Mouse (Mus musculus) neural tube, embryonic 14.5 days (tissue): ENCODE data around the gene Kif1c. TPM values are rescaled to one million over a fixed set of nuclear protein-coding genes. Genes with fewer than 3 reads are reported as not detected.

Source experiments
- ATAC-seq: fragments of 200-750 bp; cut with Nextera tagmentation; 2 replicates; pipeline ENCODE4 v1.8.0; 2017; ENCODE audit warnings: low read depth, mild to moderate bottlenecking, moderate TSS enrichment, moderate library complexity
- H3K27ac ChIP-seq: fragments of 300-500 bp; sonication (generic); 2 replicates; pipeline ENCODE4 v1.5.1; 2014; ENCODE audit warnings: low read depth, mild to moderate bottlenecking, control low read depth, low read length, moderate library complexity, mixed read lengths
- H3K27me3 ChIP-seq: fragments of 300-500 bp; sonication (generic); 2 replicates; pipeline ENCODE4 v1.6.1; 2014; ENCODE audit warnings: low read length; ENCODE audit not compliant: control insufficient read depth, insufficient read depth
- H3K36me3 ChIP-seq: fragments of 300-500 bp; sonication (generic); 2 replicates; pipeline ENCODE4 v1.6.1; 2014; ENCODE audit warnings: low read length, mixed read lengths; ENCODE audit not compliant: control insufficient read depth, insufficient read depth
- H3K4me1 ChIP-seq: fragments of 300-500 bp; sonication (generic); 2 replicates; pipeline ENCODE4 v1.6.1; 2014; ENCODE audit warnings: low read length; ENCODE audit not compliant: control insufficient read depth, insufficient read depth
- H3K4me2 ChIP-seq: fragments of 300-500 bp; sonication (generic); 2 replicates; pipeline ENCODE4 v1.6.1; 2014; ENCODE audit warnings: mild to moderate bottlenecking, low read depth, low read length, control low read depth
- H3K4me3 ChIP-seq: fragments of 300-500 bp; sonication (generic); 2 replicates; pipeline ENCODE4 v1.5.1; 2014; ENCODE audit warnings: low read depth, low read length, control low read depth, mixed read lengths
- H3K9ac ChIP-seq: fragments of 300-500 bp; sonication (generic); replicated peaks from 2 replicates; pipeline ENCODE4 v1.6.1; 2014; ENCODE audit warnings: low read depth, mild to moderate bottlenecking, control low read depth, low read length, mixed read lengths
- H3K9me3 ChIP-seq: fragments of 300-500 bp; sonication (generic); 2 replicates; pipeline ENCODE4 v1.6.1; 2016; ENCODE audit warnings: low read length; ENCODE audit not compliant: control insufficient read depth
- WGBS: fragments of 180-500 bp; shearing (Covaris S2); extraction: QIAGEN DNeasy Blood & Tissue Kit; methylation state at CpG from one replicate; pipeline ENCODE4 v1.1.7; 2014; 5-methylcytosine and 5-hydroxymethylcytosine counted together
- polyA plus RNA-seq: library from polyadenylated mRNA; unstranded; fragments of >200 nt; fragmentation: Nextera tagmentation; extraction: Ambion mirVana; gene quantifications from 2 replicates; pipeline ENCODE4 v1.2.1, GENCODE M21; 2014

Gene Kif1c
- polyA plus RNA-seq, 1 experiment from 2014 or later = 3.1 TPM

DNA sequence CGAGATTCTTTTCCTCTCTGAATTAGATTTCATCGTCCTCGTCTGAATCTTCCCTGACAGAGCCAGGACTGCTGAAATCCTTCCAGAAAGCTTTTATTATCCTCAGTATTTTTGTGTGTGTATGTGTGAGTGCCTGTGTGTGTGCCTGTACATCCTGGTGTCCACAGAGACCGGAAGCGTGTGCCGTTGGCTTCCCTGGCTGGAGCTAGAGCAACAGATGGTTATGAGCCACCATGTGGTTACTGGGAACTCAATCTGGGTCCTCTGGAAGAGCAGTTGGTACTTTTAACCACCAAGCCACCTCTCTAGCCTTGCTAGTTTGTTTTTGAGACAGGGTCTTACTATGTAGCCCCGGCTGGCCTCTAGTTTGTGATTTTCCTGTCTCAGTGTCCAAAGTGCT lies 41.8 kb downstream of the Kif1c start:
- no peaks in the 10 kb centered on the region for H3K36me3 ChIP-seq
- no peak for ATAC-seq
- WGBS = 88% methylated on average over 7 of the region's 7 CpGs

DNA sequence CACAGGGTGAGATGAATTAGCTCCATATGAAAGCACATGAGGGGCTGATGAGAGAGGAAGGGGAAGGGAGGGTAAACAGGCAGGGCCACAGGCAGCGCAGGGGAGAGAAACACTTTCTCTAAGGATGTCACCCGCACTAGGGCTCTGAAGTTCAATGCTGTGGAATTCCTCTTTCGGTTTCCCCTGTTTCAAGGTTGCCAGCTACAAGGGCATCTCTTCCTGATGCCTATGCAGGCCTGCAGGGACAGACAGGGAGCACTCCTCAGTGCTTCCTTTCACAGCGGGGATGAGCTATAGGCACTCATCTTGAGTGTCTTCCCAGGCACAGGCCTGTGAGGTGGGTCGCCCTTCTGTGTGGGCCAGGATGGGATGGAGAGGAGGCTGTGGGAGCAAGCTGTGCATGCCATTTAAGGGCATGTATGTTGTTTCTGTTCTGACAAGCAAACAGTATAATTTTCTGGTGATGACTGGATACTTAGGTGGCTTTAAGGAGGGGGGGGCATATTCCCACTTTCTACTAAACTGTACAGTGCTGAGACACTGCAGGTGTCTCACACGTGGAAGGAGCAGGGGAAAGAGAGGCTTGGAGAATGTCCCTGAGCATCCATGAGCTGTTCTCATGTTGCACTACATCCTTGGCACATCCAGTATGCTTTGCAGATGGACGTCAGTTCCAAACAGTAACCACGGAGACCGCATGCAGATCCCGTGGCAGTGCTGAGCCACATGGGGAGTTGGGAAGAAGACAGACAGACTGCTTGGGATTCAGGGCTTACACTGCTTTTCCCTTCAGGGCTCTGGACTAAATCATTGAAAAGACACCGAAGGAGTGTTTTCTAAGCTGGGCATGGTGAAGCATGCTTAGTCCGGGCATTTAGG lies 42.5 kb downstream of the Kif1c start:
- Histone ChIP-seq H3K36me3 (no peaks in the 10 kb centered on the region), H3K4me3 (no peak overlapping the region), H3K27ac (no peak overlapping the region), H3K4me1 (no peaks in the 10 kb centered on the region), H3K9ac (no peak overlapping the region), H3K27me3 (no peaks in the 10 kb centered on the region), H3K9me3 (no peaks in the 10 kb centered on the region), H3K4me2 (no peak overlapping the region)
- no peak for ATAC-seq
- WGBS = 78% methylated on average over 12 of the region's 12 CpGs

More for the DNA sequence above, 41.8 kb downstream of the Kif1c start:
- H3K4me3 ChIP-seq = no peak overlapping the region
- H3K27ac ChIP-seq = no peak overlapping the region
- H3K9ac ChIP-seq = no peak overlapping the region
- no peaks in the 10 kb centered on the region for H3K27me3 ChIP-seq
- no peaks in the 10 kb centered on the region for H3K9me3 ChIP-seq
- H3K4me2 ChIP-seq = no peak overlapping the region
- no peaks in the 10 kb centered on the region for H3K4me1 ChIP-seq

DNA sequence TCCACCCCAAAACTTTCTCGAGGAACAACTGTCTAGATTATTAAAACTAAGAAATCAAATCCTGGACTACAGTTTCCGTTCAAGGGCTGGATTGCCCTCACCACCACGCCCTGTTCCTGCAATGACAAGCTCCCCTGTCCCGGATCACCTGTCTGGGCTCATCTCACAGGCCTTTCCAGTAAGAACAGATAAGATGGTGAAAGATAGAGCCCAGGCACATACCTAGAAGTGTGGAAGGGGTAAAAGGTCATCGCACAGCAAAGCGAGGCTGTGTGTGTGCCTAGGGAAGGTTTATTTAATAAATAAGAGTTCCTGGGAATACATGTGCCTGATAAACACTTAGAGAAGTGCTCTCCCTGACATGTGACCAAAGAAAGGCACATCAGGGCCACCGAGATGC lies 45.3 kb downstream of the Kif1c start:
- H3K9me3 ChIP-seq = no peaks in the 10 kb centered on the region
- H3K36me3 ChIP-seq = no peaks in the 10 kb centered on the region
- H3K4me3 ChIP-seq = no peak overlapping the region
- no peaks in the 10 kb centered on the region for H3K4me1 ChIP-seq
- no peak overlapping the region for H3K9ac ChIP-seq
- no peaks in the 10 kb centered on the region for H3K27me3 ChIP-seq
- no peak for ATAC-seq
- H3K4me2 ChIP-seq = no peak overlapping the region
- WGBS = 89% methylated on average over 7 of the region's 7 CpGs
- H3K27ac ChIP-seq = no peak overlapping the region

DNA sequence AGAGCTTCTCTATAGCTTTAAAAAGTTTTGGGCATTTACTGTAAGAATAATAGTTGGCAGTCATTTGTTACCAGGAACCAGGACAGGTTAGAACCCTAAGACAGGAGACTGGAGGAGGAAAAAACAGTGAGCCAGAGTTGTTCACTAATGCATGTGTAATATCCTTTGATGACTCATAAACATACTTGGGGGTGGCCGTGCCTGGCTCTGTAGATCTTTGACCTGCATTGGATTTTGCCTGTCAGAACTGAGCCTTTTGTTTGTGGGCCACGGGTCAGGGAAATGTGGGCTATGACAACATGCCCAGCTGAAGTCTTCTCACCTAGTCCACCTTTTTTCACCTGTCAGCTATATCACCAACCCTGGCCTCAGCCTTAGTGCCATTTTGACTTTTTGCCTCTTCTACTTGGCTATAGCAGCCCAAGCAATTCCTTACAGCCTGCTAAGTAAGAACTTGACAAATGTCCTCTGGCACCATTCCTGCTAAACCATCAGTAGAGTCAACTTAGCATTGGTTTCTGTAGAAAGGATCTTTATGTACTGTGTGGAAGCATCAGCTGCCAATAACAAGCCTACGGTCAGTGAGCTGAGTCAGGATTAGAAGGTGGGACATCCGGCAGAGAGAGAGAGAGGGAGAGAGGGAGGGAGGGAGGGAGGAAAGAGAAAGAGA lies 47.7 kb downstream of the Kif1c start:
- Histone ChIP-seq H3K36me3 (no peaks in the 10 kb centered on the region), H3K4me1 (no peaks in the 10 kb centered on the region), H3K4me3 (no peak overlapping the region), H3K9ac (no peak overlapping the region), H3K4me2 (no peak overlapping the region), H3K27ac (no peak overlapping the region), H3K9me3 (no peaks in the 10 kb centered on the region), H3K27me3 (no peaks in the 10 kb centered on the region)
- no peak for ATAC-seq
- 87% methylated on average over 4 of the region's 4 CpGs for WGBS

DNA sequence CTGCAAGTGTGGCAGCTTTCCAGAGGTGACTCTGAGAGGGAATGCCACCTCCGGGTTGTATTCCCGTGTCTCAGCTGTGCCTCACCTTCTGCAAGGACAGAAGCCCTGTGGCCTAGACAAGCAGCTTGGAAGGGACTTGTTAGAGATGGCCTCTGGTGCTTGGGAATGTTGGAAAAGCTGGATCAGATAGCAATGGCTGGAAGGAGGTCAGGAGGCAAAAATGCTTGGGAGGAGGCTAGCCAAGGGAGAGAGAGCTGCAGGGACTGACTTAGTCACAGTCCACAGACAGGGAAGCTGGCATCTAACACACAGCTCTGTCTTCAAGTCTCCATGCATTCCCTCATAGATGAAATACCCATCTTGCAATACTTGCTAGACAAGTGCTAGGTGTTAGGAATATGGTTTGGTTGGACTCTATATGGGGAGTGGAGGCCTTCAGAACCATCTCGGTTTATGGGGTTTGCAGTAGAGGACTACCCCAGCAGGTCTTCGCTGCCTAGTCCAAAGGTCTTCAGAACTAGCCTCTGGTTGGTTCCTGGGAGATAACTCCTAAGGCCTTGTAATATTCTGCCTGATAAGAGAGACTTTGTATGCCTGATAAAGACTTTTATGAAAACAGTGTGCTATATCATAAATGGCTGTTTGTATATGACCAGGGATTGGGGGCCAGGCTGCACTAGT lies 52.1 kb downstream of the Kif1c start:
- Histone ChIP-seq H3K36me3 (no peaks in the 10 kb centered on the region), H3K4me1 (no peaks in the 10 kb centered on the region), H3K27ac (no peak overlapping the region), H3K9ac (no peak overlapping the region), H3K4me2 (no peak overlapping the region), H3K27me3 (no peaks in the 10 kb centered on the region), H3K9me3 (no peaks in the 10 kb centered on the region), H3K4me3 (no peak overlapping the region)
- 82% methylated on average over 4 of the region's 4 CpGs for WGBS
- no peak for ATAC-seq

DNA sequence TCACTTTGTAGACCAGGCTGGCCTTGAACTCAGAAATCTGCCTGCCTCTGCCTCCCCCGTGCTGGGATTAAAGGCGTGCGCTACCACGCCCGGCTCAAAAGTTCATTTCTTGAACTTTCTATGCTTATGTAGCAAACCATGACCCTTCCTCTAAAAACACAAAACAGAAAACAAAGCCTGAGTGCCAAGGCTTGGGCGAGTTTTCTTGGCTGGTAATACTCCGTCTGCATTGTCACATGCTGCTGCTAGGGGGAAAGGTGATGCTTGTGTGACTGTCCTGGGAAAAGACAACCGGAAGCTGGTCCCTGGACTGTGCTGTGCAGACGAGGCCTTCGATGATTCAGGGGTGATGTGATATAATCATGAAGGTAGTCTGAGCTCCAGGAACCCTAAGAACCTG lies 52.8 kb downstream of the Kif1c start:
- Histone ChIP-seq H3K4me1 (no peaks in the 10 kb centered on the region), H3K9ac (no peak overlapping the region), H3K9me3 (no peaks in the 10 kb centered on the region), H3K27ac (no peak overlapping the region), H3K36me3 (no peaks in the 10 kb centered on the region), H3K4me3 (no peak overlapping the region), H3K27me3 (no peaks in the 10 kb centered on the region), H3K4me2 (no peak overlapping the region)
- 95% methylated on average over 10 of the region's 10 CpGs for WGBS
- ATAC-seq = no peak

DNA sequence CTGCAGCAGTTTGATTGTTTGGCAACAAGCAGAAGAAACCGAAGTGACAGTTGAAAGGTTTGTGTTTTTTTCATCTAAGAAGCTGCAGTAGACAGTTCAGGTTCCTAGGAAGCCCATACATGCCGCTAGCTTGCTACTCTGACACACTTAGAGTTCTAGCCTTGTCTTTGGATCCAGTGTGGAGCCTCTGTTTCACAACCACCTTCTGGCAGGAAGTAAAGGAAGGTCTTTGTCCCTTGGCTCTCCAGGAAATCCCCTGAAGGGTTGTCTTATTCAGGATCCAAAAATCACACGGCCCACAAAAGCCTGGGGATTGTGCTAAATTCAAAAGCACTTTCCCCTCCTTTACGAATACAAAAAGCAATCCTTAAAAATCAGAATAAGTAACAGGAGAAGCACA lies 54.1 kb downstream of the Kif1c start:
- Histone ChIP-seq H3K4me2 (no peak overlapping the region), H3K27me3 (no peaks in the 10 kb centered on the region), H3K27ac (no peak overlapping the region), H3K9ac (no peak overlapping the region), H3K4me1 (no peaks in the 10 kb centered on the region), H3K9me3 (no peaks in the 10 kb centered on the region), H3K36me3 (no peaks in the 10 kb centered on the region), H3K4me3 (no peak overlapping the region)
- ATAC-seq = no peak
- WGBS = 69% methylated on average over 4 of the region's 4 CpGs

DNA sequence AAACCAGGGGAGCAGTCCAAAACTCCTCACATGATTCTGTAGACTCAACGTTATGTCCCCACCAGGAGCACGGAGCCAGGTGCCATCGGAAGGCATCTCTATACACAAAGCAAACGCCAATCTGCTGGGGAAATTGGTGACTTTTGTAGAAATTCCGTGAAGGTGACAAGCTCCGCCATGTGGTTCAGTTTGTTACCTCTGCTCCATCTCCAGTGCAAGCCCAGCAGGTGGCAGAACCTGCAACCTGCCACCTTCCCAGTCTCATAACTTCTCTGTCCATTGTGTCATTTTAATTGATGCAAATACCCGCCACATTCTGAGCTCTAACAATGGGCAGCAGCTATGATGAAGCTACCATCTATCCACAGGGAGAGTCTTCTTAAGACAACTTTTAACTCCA lies 54.6 kb downstream of the Kif1c start:
- ATAC-seq = no peak

DNA sequence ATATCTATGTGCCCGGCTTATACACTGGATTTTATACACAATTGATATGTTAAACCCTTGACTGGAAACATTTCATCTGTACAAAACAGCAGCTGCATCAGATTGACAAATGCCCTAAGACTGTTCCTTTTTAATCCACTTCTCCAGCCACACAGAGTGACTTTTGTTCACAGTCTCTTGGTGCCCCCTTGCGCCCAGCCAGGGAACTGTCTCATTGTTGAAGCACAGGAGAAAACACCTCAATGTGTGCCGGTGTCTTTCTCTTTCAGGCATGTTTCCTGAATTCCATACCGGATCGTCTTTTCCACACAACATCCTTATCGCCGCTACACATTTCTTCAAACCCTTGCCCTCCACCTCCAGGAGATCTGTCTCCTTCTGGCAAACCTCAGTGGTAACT lies 55.3 kb downstream of the Kif1c start:
- H3K4me3 ChIP-seq = no peak overlapping the region
- H3K27ac ChIP-seq = no peak overlapping the region
- H3K4me1 ChIP-seq = no peaks in the 10 kb centered on the region
- H3K9ac ChIP-seq = no peak overlapping the region
- no peaks in the 10 kb centered on the region for H3K27me3 ChIP-seq
- no peaks in the 10 kb centered on the region for H3K9me3 ChIP-seq
- 14% methylated on average over 7 of the region's 7 CpGs for WGBS
- ATAC-seq = no peak
- H3K4me2 ChIP-seq = no peak overlapping the region
- H3K36me3 ChIP-seq = no peaks in the 10 kb centered on the region

More for the DNA sequence above, 54.6 kb downstream of the Kif1c start:
- H3K9me3 ChIP-seq = no peaks in the 10 kb centered on the region
- no peaks in the 10 kb centered on the region for H3K36me3 ChIP-seq
- no peak overlapping the region for H3K4me3 ChIP-seq
- H3K4me1 ChIP-seq = no peaks in the 10 kb centered on the region
- H3K9ac ChIP-seq = no peak overlapping the region
- H3K4me2 ChIP-seq = no peak overlapping the region
- no peaks in the 10 kb centered on the region for H3K27me3 ChIP-seq
- H3K27ac ChIP-seq = no peak overlapping the region
- 75% methylated on average over 7 of the region's 7 CpGs for whole genome bisulfite sequencing
